Mouse (Mus musculus) neural tube, embryonic 14.5 days (tissue): Measurements from ENCODE around the gene Zfp839. TPM values are rescaled to one million over a fixed set of nuclear protein-coding genes. Genes with fewer than 3 reads are reported as not detected.

Source experiments
- ATAC-seq: fragments of 200-750 bp; cut with Nextera tagmentation; 2 replicates; pipeline ENCODE4 v1.8.0; 2017; ENCODE audit warnings: low read depth, mild to moderate bottlenecking, moderate TSS enrichment, moderate library complexity
- H3K27ac ChIP-seq: fragments of 300-500 bp; sonication (generic); 2 replicates; pipeline ENCODE4 v1.5.1; 2014; ENCODE audit warnings: low read depth, mild to moderate bottlenecking, control low read depth, low read length, moderate library complexity, mixed read lengths
- H3K27me3 ChIP-seq: fragments of 300-500 bp; sonication (generic); 2 replicates; pipeline ENCODE4 v1.6.1; 2014; ENCODE audit warnings: low read length; ENCODE audit not compliant: control insufficient read depth, insufficient read depth
- H3K36me3 ChIP-seq: fragments of 300-500 bp; sonication (generic); 2 replicates; pipeline ENCODE4 v1.6.1; 2014; ENCODE audit warnings: low read length, mixed read lengths; ENCODE audit not compliant: control insufficient read depth, insufficient read depth
- H3K4me1 ChIP-seq: fragments of 300-500 bp; sonication (generic); 2 replicates; pipeline ENCODE4 v1.6.1; 2014; ENCODE audit warnings: low read length; ENCODE audit not compliant: control insufficient read depth, insufficient read depth
- H3K4me2 ChIP-seq: fragments of 300-500 bp; sonication (generic); 2 replicates; pipeline ENCODE4 v1.6.1; 2014; ENCODE audit warnings: mild to moderate bottlenecking, low read depth, low read length, control low read depth
- H3K4me3 ChIP-seq: fragments of 300-500 bp; sonication (generic); 2 replicates; pipeline ENCODE4 v1.5.1; 2014; ENCODE audit warnings: low read depth, low read length, control low read depth, mixed read lengths
- H3K9ac ChIP-seq: fragments of 300-500 bp; sonication (generic); replicated peaks from 2 replicates; pipeline ENCODE4 v1.6.1; 2014; ENCODE audit warnings: low read depth, mild to moderate bottlenecking, control low read depth, low read length, mixed read lengths
- H3K9me3 ChIP-seq: fragments of 300-500 bp; sonication (generic); 2 replicates; pipeline ENCODE4 v1.6.1; 2016; ENCODE audit warnings: low read length; ENCODE audit not compliant: control insufficient read depth
- WGBS: fragments of 180-500 bp; shearing (Covaris S2); extraction: QIAGEN DNeasy Blood & Tissue Kit; methylation state at CpG from one replicate; pipeline ENCODE4 v1.1.7; 2014; 5-methylcytosine and 5-hydroxymethylcytosine counted together
- polyA plus RNA-seq: library from polyadenylated mRNA; unstranded; fragments of >200 nt; fragmentation: Nextera tagmentation; extraction: Ambion mirVana; gene quantifications from 2 replicates; pipeline ENCODE4 v1.2.1, GENCODE M21; 2014

Zfp839 gene
- polyA plus RNA-seq, 1 experiment from 2014 or later, result 3.8 TPM

- Histone ChIP-seq H3K36me3 (peaks cover 9% of the 10 kb centered on the region; the same call in 1 of the 2 replicates), H3K9ac (no peak overlapping the region)
Observed at GRCm38 (mm10) chr12:110860293-110860692, 10.2 kb downstream of the Zfp839 start.

GRCm38 (mm10) chr12:110861256-110861655, 11.2 kb downstream of the Zfp839 start:
- Histone ChIP-seq H3K36me3 (peaks cover under 1% of the 10 kb centered on the region; the same call in 1 of the 2 replicates), H3K27ac (no peak overlapping the region)
- 47% methylated on average over 7 of the region's 7 CpGs for WGBS

More at GRCm38 (mm10) chr12:110860293-110860692, 10.2 kb downstream of the Zfp839 start:
- Histone ChIP-seq H3K4me1 (no peaks in the 10 kb centered on the region), H3K27ac (no peak overlapping the region), H3K4me3 (no peak overlapping the region), H3K4me2 (no peak overlapping the region), H3K27me3 (no peaks in the 10 kb centered on the region), H3K9me3 (no peaks in the 10 kb centered on the region)
- ATAC-seq, result no peak

DNA sequence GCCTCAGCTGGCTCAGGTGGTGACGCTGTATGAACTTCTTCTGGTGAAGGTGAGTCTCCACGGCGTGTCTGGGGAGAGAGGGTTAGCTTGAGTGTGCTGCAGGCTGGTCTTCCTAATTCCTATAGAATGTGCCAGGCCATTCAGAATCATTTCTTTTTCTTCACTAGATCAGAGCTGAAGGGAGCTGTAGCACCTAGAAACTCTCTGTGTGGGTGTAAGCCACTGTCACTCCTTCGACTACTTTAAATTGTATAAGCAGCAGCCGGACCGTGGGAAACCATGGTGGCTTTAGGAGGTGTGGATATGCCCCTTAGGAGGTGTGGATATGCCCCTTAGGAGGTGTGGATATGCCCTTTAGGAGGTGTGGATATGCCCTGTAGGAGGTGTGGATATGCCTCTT, 14.0 kb downstream of the Zfp839 start:
- no peak overlapping the region for H3K9ac ChIP-seq
- H3K4me2 ChIP-seq, result no peak overlapping the region
- H3K36me3 ChIP-seq, result peaks cover 16% of the 10 kb centered on the region
- H3K4me3 ChIP-seq, result no peak overlapping the region
- H3K4me1 ChIP-seq, result no peaks in the 10 kb centered on the region
- no peaks in the 10 kb centered on the region for H3K27me3 ChIP-seq
- no peak overlapping the region for H3K27ac ChIP-seq
- WGBS, result 94% methylated on average over 6 of the region's 6 CpGs
- ATAC-seq, result no peak
- no peaks in the 10 kb centered on the region for H3K9me3 ChIP-seq

More at GRCm38 (mm10) chr12:110861256-110861655, 11.2 kb downstream of the Zfp839 start:
- Histone ChIP-seq H3K27me3 (no peaks in the 10 kb centered on the region), H3K4me2 (no peak overlapping the region), H3K4me3 (no peak overlapping the region), H3K4me1 (no peaks in the 10 kb centered on the region), H3K9ac (no peak overlapping the region), H3K9me3 (no peaks in the 10 kb centered on the region)
- ATAC-seq, result no peak

DNA sequence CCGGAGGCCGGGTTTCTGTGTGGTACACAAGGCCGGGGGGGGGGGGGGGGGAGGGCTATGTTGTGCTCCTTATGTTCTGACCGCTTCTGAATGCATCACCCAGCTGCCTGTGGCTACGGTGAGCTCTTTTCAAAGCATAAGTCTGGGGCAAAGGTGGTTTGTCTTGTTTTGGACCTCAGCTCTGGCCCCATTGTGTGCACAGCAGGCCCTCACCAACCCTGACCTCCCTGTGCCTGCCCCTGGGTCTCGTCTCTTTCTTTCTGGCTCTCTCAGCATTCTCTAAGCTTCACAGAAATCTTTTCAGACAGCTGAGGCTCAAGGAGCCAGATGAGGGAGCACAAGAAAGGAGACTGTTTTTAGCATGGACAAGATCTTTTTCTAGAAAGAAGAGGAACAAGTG, 15.5 kb downstream of the Zfp839 start:
- no peaks in the 10 kb centered on the region for H3K4me1 ChIP-seq
- no peak overlapping the region for H3K27ac ChIP-seq

DNA sequence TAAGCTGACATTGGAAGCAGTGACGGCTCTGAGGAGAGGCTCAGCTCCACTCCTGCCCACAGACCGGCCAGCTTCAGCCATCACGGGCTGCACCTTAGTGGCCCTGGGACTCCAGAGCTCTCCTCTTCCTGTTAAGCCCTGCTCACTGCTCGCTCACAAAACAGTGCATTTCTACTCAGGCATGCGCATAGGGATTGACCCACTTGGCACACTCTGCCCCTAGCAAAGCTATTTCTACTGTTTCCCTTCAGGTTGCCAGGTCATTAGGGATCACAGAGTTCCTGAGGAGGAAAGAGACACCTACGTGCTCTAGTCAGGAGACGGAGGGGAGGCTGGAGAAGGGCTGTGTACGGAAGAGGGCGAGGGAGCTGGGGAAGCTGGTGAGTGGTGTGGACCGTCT, 15.9 kb downstream of the Zfp839 start:
- no peaks in the 10 kb centered on the region for H3K9me3 ChIP-seq
- H3K27ac ChIP-seq, result no peak overlapping the region
- no peak overlapping the region for H3K4me2 ChIP-seq
- peaks cover 26% of the 10 kb centered on the region for H3K36me3 ChIP-seq
- ATAC-seq, result no peak
- H3K9ac ChIP-seq, result no peak overlapping the region
- no peaks in the 10 kb centered on the region for H3K27me3 ChIP-seq
- WGBS, result 92% methylated on average over 10 of the region's 10 CpGs
- H3K4me3 ChIP-seq, result no peak overlapping the region
- H3K4me1 ChIP-seq, result no peaks in the 10 kb centered on the region

More for the DNA sequence above, 15.5 kb downstream of the Zfp839 start:
- Histone ChIP-seq H3K4me2 (no peak overlapping the region), H3K36me3 (peaks cover 22% of the 10 kb centered on the region), H3K9me3 (no peaks in the 10 kb centered on the region), H3K9ac (no peak overlapping the region), H3K4me3 (no peak overlapping the region), H3K27me3 (no peaks in the 10 kb centered on the region)
- ATAC-seq, result no peak
- 58% methylated on average over 6 of the region's 6 CpGs for WGBS

- WGBS, result 83% methylated on average over 4 of the region's 4 CpGs
- Histone ChIP-seq H3K4me2 (no peak overlapping the region), H3K9me3 (no peaks in the 10 kb centered on the region), H3K36me3 (peaks cover 50% of the 10 kb centered on the region), H3K4me3 (no peak overlapping the region), H3K9ac (no peak overlapping the region), H3K27me3 (no peaks in the 10 kb centered on the region), H3K27ac (no peak overlapping the region), H3K4me1 (no peaks in the 10 kb centered on the region)
- no peak for ATAC-seq
Observed at GRCm38 (mm10) chr12:110870107-110870506, 20.1 kb downstream of the Zfp839 start.

- H3K4me3 ChIP-seq, result no peak overlapping the region
- no peak overlapping the region for H3K9ac ChIP-seq
- no peaks in the 10 kb centered on the region for H3K27me3 ChIP-seq
- H3K36me3 ChIP-seq, result peaks cover 55% of the 10 kb centered on the region
- WGBS, result 90% methylated on average over 5 of the region's 5 CpGs
- no peak overlapping the region for H3K4me2 ChIP-seq
- no peak for ATAC-seq
- no peak overlapping the region for H3K27ac ChIP-seq
- no peaks in the 10 kb centered on the region for H3K4me1 ChIP-seq
- no peaks in the 10 kb centered on the region for H3K9me3 ChIP-seq
Observed at GRCm38 (mm10) chr12:110871247-110871646, 21.2 kb downstream of the Zfp839 start.

- Histone ChIP-seq H3K9me3 (no peaks in the 10 kb centered on the region), H3K36me3 (peaks cover 50% of the 10 kb centered on the region), H3K27me3 (no peaks in the 10 kb centered on the region), H3K4me3 (no peak overlapping the region), H3K9ac (no peak overlapping the region), H3K4me1 (no peaks in the 10 kb centered on the region), H3K27ac (no peak overlapping the region), H3K4me2 (no peak overlapping the region)
- no peak for ATAC-seq
- WGBS, result 93% methylated on average over 2 of the region's 2 CpGs
Observed at GRCm38 (mm10) chr12:110875351-110875750, 25.3 kb downstream of the Zfp839 start.

DNA sequence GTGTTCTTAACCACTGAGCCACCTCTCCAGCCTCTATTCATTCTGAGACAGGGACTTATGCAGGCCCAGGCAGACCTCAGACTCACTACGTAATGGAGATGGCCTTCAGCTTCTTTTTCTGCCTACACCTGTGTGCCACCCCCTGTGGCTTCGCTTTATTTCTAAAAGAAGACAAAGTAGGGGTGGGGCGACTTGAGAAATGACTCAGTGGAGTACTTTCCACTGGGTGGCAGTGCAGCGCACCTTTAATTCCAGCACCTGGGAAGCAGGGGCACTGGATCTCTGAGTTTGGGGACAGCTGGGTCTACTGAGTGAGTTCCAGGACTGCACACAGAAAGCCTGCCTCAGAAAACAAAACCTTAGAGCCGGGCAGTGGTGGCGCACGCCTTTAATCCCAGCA, 32.2 kb downstream of the Zfp839 start:
- no peak overlapping the region for H3K4me3 ChIP-seq
- H3K36me3 ChIP-seq, result peaks cover 20% of the 10 kb centered on the region
- ATAC-seq, result no peak
- H3K9me3 ChIP-seq, result no peaks in the 10 kb centered on the region
- no peak overlapping the region for H3K4me2 ChIP-seq
- no peaks in the 10 kb centered on the region for H3K4me1 ChIP-seq
- no peaks in the 10 kb centered on the region for H3K27me3 ChIP-seq
- WGBS, result 94% methylated on average over 7 of the region's 7 CpGs
- no peak overlapping the region for H3K9ac ChIP-seq
- H3K27ac ChIP-seq, result no peak overlapping the region
